Mouse (Mus musculus) ovary, postnatal 36 days (tissue): ENCODE results near the gene Olfr597.
"Not testable (repeated sequence)": the region's sequence is repeated elsewhere in the genome, so short reads cannot be mapped to it uniquely, and the experiment has no call there.

Experiments used
- DNase-seq: peaks from one replicate; pipeline ENCODE4 v3.0.0; 2022; ENCODE audit warnings: low spot score, mixed read lengths

The Olfr597 gene

DNA sequence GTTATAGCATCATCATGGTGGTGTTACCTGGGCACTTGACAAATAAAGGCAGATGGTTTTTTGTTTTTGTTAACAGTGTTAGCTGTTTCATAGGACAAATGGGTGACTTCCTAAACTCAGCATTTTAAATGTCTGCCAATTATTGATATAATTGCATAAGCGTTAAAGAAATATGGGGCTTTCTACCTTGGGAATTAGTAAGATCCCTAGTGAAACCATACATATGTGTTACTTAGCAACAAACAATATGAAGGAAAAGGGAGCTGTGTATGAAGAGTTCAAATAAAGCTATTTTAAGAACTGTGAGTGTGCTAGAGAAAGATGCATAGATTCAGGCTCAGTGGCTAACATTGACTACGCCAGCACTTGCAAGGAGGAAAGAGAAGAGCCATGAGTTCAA lies at the start of gene Olfr597:
Gene Olfr597, plus strand, starts transcription at position 301 of the 400 bp plus-strand sequence.
- not testable (repeated sequence) for DNase-seq

GRCm38 (mm10) chr7:103305348-103305747 lies 10.8 kb upstream of the Olfr597 start, which contains the start of gene Olfr596:
TSS of gene Olfr596 (plus strand) at chr7:103305648.
- not testable (repeated sequence) for DNase-seq

DNA sequence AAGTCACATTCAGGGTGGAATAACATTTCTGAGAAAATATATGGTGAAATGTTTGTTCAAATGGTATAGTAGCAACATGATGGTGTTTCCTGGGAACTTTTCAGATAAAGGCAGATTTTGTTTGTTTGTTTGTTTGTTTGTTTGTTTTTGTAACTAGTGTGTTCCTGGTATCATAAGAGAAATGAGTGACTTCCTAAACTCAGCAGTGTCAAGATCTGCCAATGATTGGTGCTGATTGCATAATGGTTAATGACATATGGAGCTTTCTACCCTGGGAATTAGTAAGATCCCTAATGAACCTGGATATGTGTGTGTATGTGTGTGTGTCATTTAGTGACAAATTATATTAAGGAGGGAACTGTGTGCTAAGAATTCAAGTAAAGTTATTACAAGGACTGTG lies 7.2 kb downstream of the Olfr597 start, which contains the start of gene Olfr598:
Gene Olfr598, plus strand, starts transcription at position 301 of the 400 bp plus-strand sequence.
- no peak for DNase-seq

GRCm38 (mm10) chr7:103335617-103336016 lies 19.5 kb downstream of the Olfr597 start, which contains the start of gene Olfr599:
TSS of gene Olfr599 (plus strand) at chr7:103335917.
- no peak for DNase-seq

- DNase-seq: no peak
These were observed 33.5 kb downstream of the Olfr597 start, which contains the start of gene Olfr600 for GRCm38 (mm10) chr7:103349569-103349968. TSS of gene Olfr600 (minus strand) at chr7:103349669.

GRCm38 (mm10) chr7:103362555-103362954 lies 46.4 kb downstream of the Olfr597 start, which contains the start of gene Olfr601:
TSS of gene Olfr601 (minus strand) at chr7:103362655.
- no peak for DNase-seq
